Mouse (Mus musculus) layer of hippocampus, postnatal 14 days (tissue): ENCODE measurements at regions not wholly inside any gene's neighbourhood (a gene's known extent, or its start where the extent isn't known, plus 50 kb on each side); places are given as distances from the start of the nearest gene placed in this dataset.

Source experiments
- DNase-seq, 2 experiments: peaks; one replicate each; pipeline ENCODE4 v3.0.0; 2021 to 2022; ENCODE audit warnings: low spot score in 2 of 2, mixed read lengths in 1 of 2

GRCm38 (mm10) chrX:167098914-167099313 lies 110.2 kb downstream of the Tmsb4x start:
- no peak for DNase-seq

DNA sequence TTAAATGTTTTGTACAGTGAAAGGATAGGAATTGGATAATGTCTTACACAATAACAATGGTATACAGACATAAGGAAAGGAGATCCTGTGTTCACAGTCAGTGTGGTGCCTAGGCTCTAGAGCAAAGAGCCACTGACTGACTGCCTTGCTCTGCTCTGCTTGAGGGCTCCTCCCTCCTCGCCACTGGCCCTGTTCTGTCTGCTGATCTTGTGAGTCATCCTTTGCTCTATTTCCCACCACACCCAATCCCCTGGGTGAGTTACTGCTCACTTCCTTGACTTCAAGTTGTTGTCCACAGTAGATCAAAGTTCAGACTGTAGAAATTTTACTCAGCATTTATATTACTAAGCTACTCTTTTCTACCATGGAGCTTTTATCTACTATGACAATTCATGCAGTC lies 117.3 kb downstream of the Tmsb4x start:
- DNase-seq: no peak

- DNase-seq: no peak
These were observed 120.2 kb downstream of the Tmsb4x start for GRCm38 (mm10) chrX:167088930-167089329.

DNA sequence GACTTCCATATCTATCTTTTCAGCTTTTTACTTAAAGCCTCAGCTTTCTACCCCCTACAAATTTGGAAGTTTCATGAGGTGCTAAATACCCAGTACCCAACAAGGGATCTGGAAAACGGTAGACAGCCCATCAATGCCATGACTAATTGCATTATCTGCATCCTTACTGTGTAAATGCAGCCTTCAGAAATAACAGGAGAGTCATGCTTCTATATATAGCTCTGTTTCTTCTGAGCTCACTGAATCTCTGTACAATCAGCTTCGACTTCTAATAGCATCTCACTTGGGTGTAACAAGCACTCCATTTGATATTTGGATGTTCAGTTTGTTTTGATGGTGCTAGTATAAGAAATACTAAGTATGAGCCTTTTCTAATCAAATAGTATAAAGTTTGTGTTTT lies 120.7 kb downstream of the Tmsb4x start:
- DNase-seq: no peak

DNA sequence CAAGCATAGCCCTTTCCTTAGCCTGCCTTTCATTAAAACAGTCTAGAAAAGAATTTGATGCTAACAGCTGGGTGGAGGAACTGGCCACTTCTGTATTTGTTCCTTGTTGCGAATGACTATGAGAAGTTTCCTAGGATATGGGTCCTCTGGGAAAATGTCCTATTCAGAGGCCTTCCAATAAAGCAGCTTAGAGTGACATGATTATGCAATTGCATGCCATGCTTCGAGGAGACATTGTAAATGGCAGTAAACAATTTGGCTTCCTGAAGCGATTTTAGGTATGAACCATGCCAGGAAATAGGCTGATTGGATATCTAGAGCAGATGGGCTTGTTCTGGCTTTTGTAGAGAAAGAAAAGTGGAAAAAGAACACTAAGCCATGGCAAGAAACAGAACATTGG lies 128.3 kb downstream of the Tmsb4x start:
- DNase-seq: peak in 1 of 2 experiments; percentile 13

- no peak for DNase-seq
These were observed 140.0 kb downstream of the Tmsb4x start for GRCm38 (mm10) chrX:167069075-167069474.

GRCm38 (mm10) chrX:167067918-167068317 lies 141.2 kb downstream of the Tmsb4x start:
- no peak for DNase-seq

- DNase-seq: no peak
These were observed 145.2 kb downstream of the Tmsb4x start for GRCm38 (mm10) chrX:167063881-167064280.

DNA sequence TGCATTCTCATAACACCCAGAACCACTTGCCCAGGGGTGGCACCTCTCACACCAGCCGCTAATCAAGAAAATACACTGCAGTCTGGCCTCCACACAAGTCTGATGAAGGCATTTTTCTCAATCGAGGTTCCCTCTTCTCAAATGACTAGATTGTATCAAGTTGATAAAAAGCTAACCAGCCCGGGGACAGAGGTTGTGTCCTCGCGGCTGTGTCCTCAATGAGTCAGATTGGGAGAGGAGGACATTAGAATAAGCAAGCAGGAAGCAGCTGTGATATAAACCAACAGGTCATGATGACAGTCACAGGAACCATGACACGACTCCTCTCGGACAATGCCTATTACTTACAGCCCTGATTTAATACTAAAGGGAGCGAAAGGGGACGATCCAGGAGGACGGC lies 156.7 kb downstream of the Tmsb4x start:
- no peak for DNase-seq

DNA sequence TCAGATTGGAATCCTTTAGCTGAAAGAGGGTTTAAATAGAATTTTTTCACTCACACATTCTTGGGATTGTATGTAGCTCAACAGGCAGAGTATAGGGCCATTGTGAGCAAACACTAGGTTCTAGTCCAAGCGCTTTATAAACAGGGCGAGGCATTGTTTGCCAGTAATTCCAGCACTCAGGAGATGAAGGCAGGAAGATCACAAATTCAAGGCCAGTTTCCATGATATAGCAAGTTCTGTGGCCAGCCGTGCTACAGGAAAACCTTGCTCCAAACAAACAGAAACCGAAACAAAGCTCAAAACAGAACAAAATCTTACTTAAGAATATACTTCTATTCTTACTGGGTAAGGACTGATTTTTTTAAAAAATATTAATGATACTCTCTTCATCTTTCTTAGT lies 159.0 kb downstream of the Tmsb4x start:
- DNase-seq: no peak

DNA sequence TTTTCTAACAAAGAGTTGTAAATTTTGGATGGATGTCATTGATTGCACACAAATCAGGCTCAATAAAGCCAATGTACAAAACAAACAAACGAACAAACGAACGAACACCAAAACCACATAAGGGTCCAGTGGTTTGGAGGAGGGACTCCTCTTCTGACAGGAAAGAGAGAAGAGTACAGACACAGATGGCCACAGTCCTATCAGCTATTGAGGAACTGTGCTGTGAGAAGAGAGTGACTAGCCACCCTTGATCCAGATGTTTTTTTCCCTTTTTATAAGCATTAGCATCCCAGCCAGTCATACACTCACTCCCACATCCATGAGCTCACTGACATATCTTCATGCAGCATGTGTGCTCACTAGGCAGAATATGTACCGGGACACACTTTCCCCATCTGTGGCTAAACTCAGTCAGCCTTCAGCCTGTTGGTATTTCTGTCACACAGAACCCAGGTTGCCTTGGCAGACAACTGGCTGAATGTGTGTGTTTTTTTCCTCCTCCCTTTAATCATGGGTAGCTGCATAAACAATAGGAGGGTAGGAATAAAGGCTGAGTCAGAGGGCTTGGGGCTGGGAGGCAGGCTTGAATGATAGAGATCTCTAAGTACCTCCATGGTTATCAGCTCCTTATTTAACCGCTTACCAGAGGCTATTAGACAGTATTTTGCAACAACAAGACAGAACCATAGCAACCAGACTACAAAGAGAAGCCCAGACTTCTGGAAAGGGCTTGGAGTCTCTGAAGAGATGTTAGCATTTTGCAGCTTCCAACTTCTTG lies 159.7 kb downstream of the Tmsb4x start:
- DNase-seq: peak; percentile 8 to 14

DNA sequence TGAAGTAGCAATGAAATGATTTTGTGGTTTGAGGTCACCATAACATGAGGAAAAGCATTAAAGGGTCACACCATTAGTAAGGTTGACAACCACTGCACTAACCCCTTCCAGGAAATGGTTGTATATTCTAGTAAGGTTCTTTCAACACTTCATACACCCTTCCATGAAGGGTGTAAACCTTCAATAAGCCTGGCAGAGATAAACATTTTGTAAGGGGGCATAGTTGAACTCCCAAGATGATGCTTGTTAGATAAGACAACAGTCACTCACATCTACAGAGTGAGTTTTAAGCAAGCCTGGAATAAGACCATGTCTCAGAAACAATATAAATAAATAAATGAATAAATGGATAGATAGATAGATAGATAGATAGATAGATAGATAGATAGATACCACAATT lies 171.1 kb downstream of the Tmsb4x start:
- DNase-seq: no peak

- no peak for DNase-seq
These were observed 172.8 kb downstream of the Tmsb4x start for GRCm38 (mm10) chrX:167036355-167036754.

DNA sequence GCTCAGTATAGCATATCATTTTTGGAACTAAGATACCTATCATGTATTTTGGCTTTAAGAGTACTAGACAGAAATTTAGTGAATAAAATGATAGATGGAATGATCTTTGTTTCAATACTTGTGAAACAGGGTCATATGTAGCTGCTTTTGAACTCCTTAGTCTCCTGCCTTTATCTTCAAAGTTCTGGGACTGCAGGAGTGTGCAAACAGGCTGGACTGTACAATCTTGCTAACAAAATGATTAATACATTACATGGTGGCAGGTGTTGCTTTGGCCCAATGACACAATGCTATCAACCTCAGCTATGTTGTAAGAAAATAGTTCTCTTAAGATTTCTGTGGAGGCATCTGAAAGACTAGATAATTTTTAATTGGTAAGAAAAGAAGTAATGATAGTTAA lies 173.5 kb downstream of the Tmsb4x start:
- DNase-seq: no peak

GRCm38 (mm10) chrX:167033091-167033490 lies 176.0 kb downstream of the Tmsb4x start:
- DNase-seq: no peak

- no peak for DNase-seq
These were observed 176.5 kb downstream of the Tmsb4x start for GRCm38 (mm10) chrX:167032586-167032985.

GRCm38 (mm10) chrX:167031543-167031942 lies 177.6 kb downstream of the Tmsb4x start:
- no peak for DNase-seq

DNA sequence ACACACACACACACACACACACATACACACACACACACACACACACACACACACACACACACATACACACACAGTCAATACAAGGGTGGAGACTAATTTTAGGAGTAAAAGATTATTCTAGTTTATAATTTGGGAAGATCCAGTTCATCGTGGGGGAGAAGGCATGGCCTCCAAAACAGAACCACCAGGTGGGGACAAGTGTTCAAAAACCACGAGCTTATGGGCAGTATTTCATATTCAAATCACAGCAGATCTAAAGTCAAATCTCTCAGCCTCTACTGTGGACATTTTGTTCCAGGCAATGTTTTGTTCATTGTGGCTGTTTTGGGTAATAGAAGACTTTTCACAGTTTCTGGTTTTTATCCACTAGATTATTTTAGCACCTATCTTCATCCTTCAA lies 193.5 kb downstream of the Tmsb4x start:
- DNase-seq: no peak

DNA sequence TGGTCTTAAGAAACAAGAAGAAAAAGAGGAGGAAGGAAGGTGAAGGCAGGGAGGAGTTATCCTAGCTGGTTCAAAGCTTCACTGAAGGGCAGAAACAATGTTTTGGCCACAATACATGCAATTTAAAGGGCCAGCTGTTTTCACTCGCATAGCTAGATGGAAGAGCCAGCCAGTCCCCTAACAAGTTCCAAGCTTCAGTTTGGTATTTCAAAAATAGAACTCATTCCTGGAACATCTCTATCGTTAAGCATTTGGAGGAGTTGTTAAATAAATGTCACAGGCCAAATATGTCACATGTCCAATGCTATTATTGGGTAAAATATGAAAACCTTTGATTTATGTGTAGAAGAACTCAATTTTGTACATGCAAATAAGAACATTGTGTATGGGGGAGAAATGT lies 194.8 kb downstream of the Tmsb4x start:
- DNase-seq: peak in 1 of 2 experiments; percentile 20

DNA sequence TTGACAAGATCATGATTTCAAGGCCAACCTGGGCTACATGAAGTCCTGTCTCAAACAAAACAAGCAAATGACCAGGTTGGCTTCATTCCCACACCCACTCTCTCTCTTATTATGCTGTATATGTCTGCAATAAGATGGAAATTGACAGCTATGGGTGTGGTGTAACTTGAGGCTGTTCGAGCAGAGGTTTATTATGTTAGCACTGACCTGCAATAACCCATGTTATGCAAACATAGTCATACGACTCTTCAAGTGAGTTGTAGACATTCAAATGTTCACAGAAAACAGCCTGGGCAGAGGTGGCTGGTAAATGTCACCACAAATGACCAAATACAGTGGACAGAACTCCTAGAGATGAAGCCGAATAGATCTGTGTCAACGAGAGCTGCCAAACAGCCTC lies 196.2 kb downstream of the Tmsb4x start:
- no peak for DNase-seq

DNA sequence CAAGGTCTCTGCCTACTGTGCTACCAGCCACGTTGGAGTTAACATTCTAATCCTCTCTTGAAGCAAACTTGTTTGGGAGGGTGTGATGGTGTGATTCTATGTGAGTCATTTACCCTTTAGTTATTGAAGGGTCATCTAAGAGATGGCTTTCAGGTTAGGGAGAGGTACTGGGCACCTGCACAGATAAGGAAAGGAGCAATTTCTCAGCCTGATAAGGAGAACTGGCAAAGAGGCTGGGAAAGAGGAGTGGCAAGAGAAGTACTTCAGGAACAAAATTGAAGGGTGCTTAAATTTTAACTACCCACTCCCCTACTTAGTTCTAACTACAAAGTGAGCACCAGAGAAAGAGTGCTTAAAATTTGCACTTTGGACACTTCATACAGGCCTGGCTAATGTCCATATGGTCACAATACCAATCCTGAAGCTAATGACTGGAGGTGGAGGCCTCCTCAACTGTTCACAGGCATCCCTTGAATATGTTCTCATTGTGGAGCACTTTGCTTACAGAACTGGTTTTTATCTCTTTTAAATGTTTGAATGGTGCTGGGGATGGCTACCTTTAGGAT lies 197.1 kb downstream of the Tmsb4x start:
- no peak for DNase-seq

- DNase-seq: no peak
These were observed 213.3 kb downstream of the Tmsb4x start for GRCm38 (mm10) chrX:166995855-166996254.

- DNase-seq: no peak
These were observed 228.1 kb downstream of the Tmsb4x start for GRCm38 (mm10) chrX:166981003-166981402.
